Mouse (Mus musculus) thymus, adult 2 months (tissue): ENCODE measurements around the gene Pmis2.

Source experiments
- CTCF ChIP-seq: fragments of 200-500 bp; IDR thresholded peaks from 2 replicates; pipeline ENCODE4 v1.5.1; 2012; ENCODE audit warnings: mild to moderate bottlenecking, control low read depth, low read length, moderate library complexity, borderline replicate concordance; ENCODE audit not compliant: control insufficient read depth, poor library complexity, insufficient read depth; ENCODE audit errors: extremely low read depth
- POLR2A ChIP-seq: fragments of 200-500 bp; IDR thresholded peaks from 2 replicates; pipeline ENCODE4 v1.6.1; 2012; ENCODE audit warnings: mild to moderate bottlenecking, low read length, control low read depth, moderate library complexity; ENCODE audit not compliant: control insufficient read depth, poor library complexity, insufficient read depth; ENCODE audit errors: extremely low read depth

GRCm38 (mm10) chr7:30634621-30635020 lies 36.8 kb downstream of the Pmis2 start:
- TF ChIP-seq CTCF = peak; percentile 71; the same call in 1 of the 2 replicates
- TF ChIP-seq POLR2A = no peak
